Mouse (Mus musculus) brown adipose tissue, adult 24 weeks (tissue): ENCODE results near the gene Rho. TPM values are rescaled to one million over a fixed set of nuclear protein-coding genes. Genes with fewer than 3 reads are reported as not detected.

ENCODE experiments used
- H3K27ac ChIP-seq: fragments of 200-500 bp; replicated peaks from 2 replicates; pipeline ENCODE4 v1.5.1; 2012; ENCODE audit warnings: low read depth, mild to moderate bottlenecking, low read length
- H3K4me1 ChIP-seq: fragments of 200-500 bp; 2 replicates; pipeline ENCODE4 v1.6.1; 2012; ENCODE audit warnings: low read length, mixed read lengths; ENCODE audit not compliant: control insufficient read depth, insufficient read depth, insufficient read length
- H3K4me3 ChIP-seq: fragments of 200-500 bp; 2 replicates; pipeline ENCODE4 v1.5.1; 2012; ENCODE audit warnings: low read depth, mild to moderate bottlenecking, low read length, moderate library complexity; ENCODE audit not compliant: insufficient read depth
- polyA plus RNA-seq: library from polyadenylated mRNA; stranded (reverse); fragments of >200 nt; gene quantifications from 2 replicates; pipeline ENCODE4 v1.2.4, GENCODE M21; 2012; ENCODE audit not compliant: missing spikeins, insufficient read depth, insufficient read length

Gene Rho
- polyA plus RNA-seq, 1 experiment = not detected

DNA sequence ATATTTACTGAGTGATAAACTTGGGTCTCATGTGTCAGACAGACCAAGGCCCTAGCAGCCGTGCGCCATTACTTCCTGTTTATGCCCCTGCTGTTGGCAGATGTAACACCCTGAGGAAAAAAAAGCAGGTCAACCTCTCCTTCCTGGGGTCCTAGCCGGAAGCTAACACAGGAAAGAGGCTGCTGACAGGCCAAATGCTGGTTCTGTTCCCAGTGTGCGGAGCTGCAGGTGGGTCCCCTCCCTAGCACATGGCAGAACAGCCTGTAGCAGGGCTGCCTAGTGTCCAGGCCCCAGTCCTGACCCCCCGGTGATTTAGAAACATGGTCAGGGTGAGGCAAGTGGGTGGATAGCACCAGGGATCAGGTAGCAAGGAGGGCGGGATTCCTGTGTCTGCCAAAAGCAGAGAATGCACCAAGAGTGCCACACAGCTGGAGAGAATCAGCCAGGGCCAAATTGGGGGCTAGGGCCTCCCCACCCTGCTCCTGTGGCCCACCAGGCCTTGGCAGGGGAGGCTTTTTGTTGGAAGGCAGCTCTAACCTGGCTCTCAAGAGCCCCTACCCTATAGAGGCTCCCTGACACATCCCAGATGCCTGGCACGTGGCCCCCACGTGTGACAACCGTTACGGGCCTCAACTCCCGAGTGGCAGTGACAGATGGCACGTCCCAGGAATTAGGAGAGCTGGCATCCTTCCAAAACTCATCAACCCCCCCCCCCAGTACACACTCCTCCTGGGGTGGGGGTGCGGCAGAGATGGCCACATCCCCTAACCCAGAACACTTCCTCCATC lies 39.9 kb downstream of the Rho start:
- Histone ChIP-seq H3K4me3 (no peak overlapping the region), H3K27ac (peak overlapping the region; percentile 5; the same call in 1 of the 2 replicates), H3K4me1 (peaks cover 39% of the 10 kb centered on the region)

DNA sequence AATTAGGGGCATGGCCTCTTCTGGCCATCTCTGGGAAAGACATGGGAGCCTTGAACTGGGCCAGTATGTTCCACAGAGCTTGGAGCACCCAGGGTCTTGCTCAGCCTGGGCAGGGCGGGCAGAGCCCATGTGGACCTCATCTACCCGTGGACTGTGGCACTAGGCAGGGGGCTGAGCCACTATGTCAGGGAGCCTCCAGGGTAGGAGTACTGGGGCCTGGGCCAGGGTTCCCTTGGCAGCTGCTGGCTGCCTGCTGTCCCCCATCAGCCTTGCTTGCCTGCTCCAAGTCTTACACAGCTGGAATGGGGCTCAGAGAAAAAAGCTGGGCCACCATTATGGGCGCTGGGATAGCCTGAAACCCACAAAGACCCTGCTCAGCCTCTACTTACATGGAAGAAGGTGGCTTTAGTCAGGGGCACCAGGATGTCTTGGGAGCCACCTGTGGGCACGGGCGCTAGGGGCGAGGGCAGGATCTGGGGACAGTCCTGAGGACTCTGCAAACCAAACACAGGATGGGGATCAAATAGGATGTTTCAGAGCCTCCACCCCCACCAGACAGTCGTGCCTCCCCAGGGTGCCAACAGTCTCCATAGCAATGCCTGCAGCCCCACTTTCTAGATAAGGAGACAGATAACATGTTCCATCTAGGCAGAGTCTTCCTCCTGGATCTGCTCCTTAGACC lies 40.7 kb downstream of the Rho start:
- H3K4me3 ChIP-seq = no peak overlapping the region
- peaks cover 39% of the 10 kb centered on the region for H3K4me1 ChIP-seq
- no peak overlapping the region; the same call in 1 of the 2 replicates for H3K27ac ChIP-seq

DNA sequence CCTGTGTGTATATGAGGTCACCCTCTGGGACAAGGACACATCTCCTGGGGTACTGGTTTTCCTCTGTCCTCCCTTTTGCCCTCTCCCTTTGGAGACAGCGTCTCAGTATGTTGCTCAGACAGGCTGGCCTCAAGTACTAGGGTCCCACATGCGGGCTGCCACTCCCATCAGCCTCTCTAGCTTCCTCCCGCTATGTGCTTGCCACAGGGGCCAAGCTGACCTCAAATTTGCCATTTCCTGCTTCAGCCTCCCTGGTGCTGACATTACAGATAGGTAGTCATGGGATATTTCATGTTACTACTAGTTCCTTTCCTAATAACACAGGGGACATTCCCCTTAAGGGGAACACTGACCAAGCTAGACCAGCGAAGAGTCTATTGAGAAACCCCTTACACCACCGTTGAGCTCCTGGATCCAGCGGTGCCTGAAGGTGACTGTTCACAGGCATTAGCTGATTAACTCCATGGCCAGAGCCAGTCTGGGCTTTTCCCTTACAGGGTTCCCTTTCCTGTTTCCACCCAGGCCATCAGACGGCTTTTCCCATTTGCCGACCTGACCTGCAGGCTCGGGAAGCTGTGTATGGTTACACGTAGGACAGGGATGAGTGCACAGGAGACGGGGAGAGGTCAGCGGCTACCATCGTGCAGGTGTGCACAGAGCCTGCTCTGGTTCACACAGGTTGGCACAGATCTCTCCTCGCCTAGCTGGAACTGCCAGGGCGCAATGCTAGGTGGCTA lies 41.8 kb downstream of the Rho start:
- Histone ChIP-seq H3K27ac (no peak overlapping the region; the same call in 1 of the 2 replicates), H3K4me1 (peaks cover 32% of the 10 kb centered on the region), H3K4me3 (no peak overlapping the region)

DNA sequence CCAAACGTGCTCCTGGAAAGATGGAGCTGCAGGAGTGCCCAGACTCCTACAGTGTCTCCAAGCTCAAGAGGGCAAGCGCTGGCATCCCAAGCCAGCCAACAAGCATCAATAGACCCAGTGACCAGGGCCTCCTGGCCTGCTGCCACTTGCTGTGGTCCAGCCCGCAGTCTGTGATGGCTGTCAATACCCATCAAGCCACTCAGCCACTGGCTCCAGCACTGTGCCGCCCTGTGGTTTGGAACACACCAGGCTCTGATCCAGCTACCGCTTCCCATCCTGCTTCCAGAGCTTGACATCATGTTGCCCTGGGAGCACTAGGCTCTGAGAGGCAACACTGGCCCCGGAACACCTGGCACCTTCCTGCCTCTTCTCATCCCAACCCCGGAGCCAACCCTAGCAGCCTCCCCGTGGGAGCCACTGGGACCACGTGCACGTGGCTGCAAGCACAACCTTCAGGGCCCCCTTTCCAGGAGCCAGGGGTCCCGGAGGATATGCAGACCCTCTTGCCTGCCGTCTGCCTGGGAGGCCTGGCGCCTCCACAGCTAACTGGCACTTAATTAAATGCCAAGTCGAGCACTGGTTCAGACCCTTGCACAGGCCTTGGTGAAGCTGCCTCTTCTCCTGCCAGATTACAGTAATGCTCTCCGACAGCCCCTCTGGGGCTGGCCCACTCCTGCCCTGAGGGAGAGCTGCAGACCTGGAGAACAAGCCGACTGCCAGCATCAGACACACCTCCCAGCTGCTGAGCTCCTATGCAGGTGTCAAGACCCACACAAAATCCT lies 42.5 kb downstream of the Rho start:
- H3K4me3 ChIP-seq = no peak overlapping the region
- H3K27ac ChIP-seq = no peak overlapping the region
- peaks cover 25% of the 10 kb centered on the region for H3K4me1 ChIP-seq

DNA sequence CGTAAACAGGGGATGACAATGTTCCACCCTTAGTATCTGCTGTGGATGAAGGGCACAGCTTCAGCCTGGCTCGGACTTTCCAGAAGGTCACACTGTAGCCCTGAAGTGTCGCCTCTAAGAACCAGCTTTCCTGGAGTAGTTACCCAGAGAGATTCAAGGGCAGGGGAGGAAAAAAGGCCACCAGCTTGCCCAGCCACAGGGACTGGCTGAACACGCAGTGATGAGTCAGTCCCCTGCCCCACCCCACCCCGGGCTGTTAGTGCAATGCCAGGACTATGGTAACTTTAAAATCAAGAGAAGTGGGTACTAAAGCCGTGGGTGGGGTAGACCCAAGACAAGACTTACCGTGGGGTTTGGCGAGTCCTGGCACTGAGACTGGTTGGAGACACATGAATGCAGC lies 44.1 kb downstream of the Rho start:
- Histone ChIP-seq H3K27ac (no peak overlapping the region), H3K4me1 (peaks cover 23% of the 10 kb centered on the region), H3K4me3 (no peak overlapping the region)

DNA sequence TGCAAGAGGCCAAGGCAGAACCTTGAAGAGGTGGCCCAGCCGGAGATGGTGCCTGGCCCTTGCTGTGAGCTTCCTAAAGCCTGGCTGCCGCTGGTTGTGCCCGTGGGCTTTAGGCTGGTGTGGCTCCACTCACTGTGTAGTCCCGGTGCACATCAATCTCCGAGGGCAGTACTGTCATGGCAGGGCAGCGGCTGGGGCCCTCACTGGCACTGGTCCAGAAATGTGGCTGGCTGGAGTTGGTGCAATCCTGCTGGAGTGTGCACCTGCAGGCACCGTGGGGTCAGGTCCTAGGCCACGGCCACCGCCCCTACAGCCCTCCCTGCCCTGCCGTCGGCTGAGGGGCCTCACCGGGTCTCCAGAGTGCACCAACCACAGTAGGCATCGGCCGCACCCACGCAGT lies 46.3 kb downstream of the Rho start:
- peaks cover 10% of the 10 kb centered on the region; the same call in 1 of the 2 replicates for H3K4me1 ChIP-seq
- no peak overlapping the region for H3K27ac ChIP-seq
- no peak overlapping the region for H3K4me3 ChIP-seq

DNA sequence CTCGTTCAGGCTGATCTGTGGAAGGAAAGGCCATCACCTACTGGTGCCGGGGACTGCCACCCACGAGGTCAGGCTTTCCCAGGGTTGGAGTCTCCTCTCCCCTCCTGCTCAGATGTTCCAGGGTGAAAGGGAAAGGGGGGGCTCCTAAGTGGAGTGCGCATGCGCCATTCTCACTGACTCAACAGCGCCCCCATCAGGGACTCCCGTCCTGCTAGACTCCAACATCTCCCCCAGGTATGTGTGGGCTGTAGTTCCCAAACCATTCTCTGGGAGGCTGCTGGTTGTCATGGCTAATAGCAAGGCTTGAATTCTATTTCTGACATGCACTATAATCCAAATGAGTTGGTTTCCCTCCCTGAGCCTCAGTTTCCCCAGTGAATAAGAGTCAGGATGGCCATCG lies 47.0 kb downstream of the Rho start:
- H3K4me3 ChIP-seq = no peak overlapping the region
- H3K4me1 ChIP-seq = peaks cover 12% of the 10 kb centered on the region
- H3K27ac ChIP-seq = no peak overlapping the region

DNA sequence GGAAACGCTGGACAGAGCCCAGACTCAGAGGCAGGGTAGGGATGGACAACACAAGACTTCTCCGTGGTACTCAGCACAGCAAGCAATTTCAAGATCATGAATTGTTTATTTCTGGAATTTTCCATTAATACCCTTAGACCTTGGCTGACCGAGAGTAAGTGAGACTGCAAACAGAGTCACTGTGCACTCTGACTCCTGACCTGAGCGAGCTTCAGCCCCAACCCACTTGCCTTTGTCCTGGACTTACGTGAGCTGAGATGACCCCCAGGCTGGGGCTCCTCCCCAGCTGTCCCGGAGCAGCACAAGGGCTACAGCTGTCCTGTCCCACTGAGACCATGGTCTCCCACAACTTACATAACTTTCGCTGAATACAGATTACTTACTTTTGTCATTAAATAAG lies 51.3 kb downstream of the Rho start:
- Histone ChIP-seq H3K4me3 (no peak overlapping the region), H3K27ac (peak overlapping the region; percentile 15), H3K4me1 (peaks cover 44% of the 10 kb centered on the region)

DNA sequence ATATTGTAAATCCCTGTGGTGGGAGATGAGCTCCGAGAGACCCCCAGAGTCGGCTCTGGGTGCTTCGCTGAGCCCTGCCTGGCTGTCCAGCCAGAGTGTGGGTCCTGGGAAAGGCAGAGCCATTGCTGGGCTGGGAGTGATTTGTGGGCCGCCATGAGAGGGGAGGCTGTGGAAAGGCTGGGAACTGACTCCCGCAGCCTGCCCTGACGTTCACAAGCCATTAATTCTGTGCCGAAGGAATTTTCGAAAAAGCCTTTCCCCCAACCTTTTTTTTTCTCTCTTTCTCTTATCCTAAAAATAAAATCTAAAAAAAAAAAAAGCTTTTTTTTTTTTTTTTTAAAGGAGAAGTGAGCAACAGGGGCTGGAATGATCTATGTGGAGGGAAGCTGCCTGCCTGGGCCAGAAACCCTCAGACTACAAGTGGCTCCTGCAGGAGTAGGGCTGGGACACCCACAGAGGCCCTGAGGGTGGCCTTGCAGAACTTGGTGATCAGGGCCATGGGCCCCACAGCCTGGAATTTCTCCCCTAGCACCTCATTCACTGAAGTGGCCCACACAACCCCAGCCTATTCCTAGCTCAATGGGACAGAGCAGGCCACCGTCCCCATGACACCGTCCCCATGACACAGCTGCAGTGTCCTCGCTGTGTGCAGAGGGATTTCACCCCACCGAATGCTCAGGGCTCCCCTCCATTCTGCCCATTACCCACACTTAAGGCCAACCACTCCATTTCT lies 51.9 kb downstream of the Rho start:
- Histone ChIP-seq H3K27ac (peak overlapping the region; percentile 15), H3K4me3 (no peak overlapping the region), H3K4me1 (peaks cover 47% of the 10 kb centered on the region)

DNA sequence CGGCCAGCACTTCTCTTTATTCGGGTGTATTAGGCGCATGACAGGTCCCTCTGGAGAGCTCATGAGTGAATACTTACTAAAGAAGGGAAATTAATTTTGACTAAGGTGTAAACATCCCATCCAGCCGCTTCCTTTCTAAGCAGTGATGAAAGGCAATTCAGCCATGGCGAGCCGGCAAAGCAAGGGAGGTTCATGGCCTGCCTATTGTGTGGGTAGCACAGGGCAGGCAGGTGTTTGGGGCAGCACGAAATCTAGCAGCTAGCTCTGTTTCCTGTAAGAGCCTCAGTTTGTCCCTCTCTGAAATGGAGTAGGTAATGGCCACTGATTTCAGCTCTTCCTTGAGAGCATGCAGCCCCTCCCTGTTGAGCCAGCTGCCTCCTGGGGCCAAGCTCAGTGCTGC lies 53.0 kb downstream of the Rho start:
- Histone ChIP-seq H3K27ac (no peak overlapping the region; the same call in 1 of the 2 replicates), H3K4me3 (no peak overlapping the region), H3K4me1 (peaks cover 56% of the 10 kb centered on the region)

DNA sequence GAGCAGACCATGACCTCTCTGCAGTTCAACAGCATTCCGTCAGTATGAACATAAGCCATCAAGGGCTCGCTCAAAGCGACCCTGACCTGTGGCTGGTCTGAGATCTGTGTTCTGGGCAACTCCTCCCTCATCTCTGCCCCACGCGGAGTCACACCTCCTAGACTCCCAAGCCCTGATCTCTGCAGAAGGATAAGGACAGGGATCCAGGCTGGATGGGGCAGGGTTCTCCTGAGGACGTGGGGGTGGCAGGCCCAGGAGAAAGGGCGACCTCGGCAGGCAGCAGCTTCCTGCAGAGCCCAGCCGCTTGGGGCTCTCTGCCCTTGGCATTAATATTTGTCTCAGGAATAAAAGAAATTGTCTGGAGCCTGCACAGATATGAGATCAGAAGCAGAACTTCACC lies 54.1 kb downstream of the Rho start:
- peaks cover 59% of the 10 kb centered on the region for H3K4me1 ChIP-seq
- 0 out of 2 replicates have a peak overlapping the region, but pooled peaks have one; percentile 8 for H3K4me3 ChIP-seq
- H3K27ac ChIP-seq = no peak overlapping the region

DNA sequence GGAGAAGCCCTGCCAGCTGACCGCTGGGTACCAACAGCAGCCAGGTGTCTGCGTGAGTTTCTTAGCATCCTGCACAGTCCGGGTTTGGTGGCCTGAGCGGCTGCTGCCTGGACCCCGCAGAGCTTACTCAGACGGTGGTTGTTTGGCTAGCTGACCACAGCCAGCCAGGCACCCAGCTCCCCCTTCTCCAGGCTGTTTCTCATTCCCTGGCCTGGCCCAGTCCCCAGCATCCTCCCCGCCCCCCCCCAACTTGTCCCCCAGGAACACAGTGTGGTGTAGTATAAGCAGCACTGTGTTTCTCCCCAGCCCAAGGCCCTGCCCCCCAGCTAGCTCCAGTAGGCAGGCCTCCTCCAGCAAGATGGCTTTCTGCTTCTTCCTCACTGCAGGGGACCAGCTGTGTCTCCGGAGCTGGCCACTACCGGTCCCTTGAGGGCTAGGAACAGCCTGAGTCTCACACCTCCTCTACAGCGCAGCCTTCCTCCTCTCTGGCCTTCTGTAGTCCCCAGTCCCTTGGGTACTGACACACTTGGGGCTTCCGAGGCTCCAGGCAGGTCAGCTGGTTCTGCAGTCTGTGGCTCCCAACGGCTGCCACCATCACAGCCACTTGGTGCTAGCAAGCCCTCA lies 55.0 kb downstream of the Rho start:
- H3K4me3 ChIP-seq = peak overlapping the region; percentile 15; the same call in 1 of the 2 replicates
- peak overlapping the region; percentile 14; the same call in 1 of the 2 replicates for H3K27ac ChIP-seq
- peaks cover 61% of the 10 kb centered on the region for H3K4me1 ChIP-seq

DNA sequence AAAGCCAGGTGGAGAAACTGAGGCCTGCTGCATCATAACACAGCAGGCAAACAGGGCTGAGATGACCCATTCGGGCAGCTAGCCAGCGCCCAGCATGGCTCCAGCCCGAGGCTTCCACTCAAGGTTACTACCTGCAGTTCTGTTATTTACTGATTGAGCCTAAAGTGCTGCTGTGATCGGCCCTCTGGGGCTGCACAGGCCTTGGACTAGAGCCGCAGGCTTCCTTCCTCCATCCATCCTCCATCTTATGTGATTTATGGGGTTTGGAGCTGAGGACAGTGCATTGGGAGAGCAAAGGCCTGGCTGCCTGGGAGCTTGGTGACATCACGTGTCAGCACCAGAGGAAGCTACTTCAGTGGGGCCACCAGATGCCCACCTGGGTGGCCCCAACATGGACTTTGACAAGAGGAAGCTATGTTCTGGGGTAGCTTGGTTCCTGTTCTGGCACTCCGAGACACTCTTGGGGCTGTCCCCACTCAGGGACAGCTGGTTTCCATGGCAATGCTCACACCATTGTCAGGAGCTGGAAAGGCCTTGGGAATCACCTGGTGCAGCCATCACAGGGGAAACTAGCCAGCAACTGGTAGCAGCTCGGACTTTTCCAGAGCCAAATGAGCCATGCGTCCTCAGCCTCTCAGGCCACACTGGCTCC lies 55.7 kb downstream of the Rho start:
- Histone ChIP-seq H3K27ac (0 out of 2 replicates have a peak overlapping the region, but pooled peaks have one; percentile 14), H3K4me1 (peaks cover 61% of the 10 kb centered on the region), H3K4me3 (peak overlapping the region; percentile 9; the same call in 1 of the 2 replicates)
